Mouse (Mus musculus) myocyte (in vitro differentiated cells): ENCODE measurements around the gene Ripply1.

Experiments used
- MYOD1 ChIP-seq, 3 experiments: IDR thresholded peaks; one replicate each; pipeline ENCODE4 v1.6.1; 2011; ENCODE audit warnings: control low read depth in 2 of 3, low read depth in 2 of 3, mild to moderate bottlenecking in 2 of 3, moderate library complexity in 1 of 3; ENCODE audit not compliant: insufficient read length in 2 of 3, control insufficient read depth in 1 of 3
- POLR2A ChIP-seq: IDR thresholded peaks from one replicate; pipeline ENCODE4 v1.6.1; 2011; ENCODE audit warnings: low read depth, mild to moderate bottlenecking, control low read depth, moderate library complexity; ENCODE audit not compliant: insufficient read length
- POLR2AphosphoS2 ChIP-seq: IDR thresholded peaks from one replicate; pipeline ENCODE4 v1.6.1; 2011; ENCODE audit warnings: low read depth, control low read depth; ENCODE audit not compliant: insufficient read length
- TCF12 ChIP-seq: IDR thresholded peaks from one replicate; pipeline ENCODE4 v1.6.1; 2011; ENCODE audit warnings: mild to moderate bottlenecking, control low read depth; ENCODE audit not compliant: poor library complexity, insufficient read depth, severe bottlenecking
- USF1 ChIP-seq: IDR thresholded peaks from one replicate; pipeline ENCODE4 v1.6.1; 2011; ENCODE audit warnings: low read depth, mild to moderate bottlenecking, control low read depth, moderate library complexity

DNA sequence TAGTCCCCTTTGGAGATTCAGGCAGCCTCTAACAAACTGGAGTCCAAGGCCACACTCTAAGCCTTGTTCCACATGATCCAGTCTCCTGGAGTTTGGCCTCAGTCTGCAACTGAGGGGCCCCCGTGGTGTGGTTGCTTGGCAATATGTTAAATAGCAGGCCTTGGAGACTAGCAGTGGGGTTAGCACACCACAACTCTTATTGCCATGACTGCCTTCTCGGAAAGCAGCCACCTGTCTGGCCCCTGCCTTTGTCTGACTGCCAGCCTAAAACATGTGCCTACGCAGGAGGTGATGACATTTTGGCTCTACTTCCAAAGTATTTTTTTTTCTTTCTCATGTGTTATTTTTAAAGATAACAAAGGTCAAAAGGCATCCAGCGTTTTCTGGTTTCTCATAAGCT is 25.9 kb upstream of the Ripply1 start:
- TF ChIP-seq POLR2A (no peak), USF1 (no peak), MYOD1 (IDR thresholded peaks at IDR 0.05; ENCODE audit: control insufficient read depth in 1 of 3, insufficient read length in 2 of 3, low read depth in 2 of 3) (peak in 2 of 3 experiments; percentile 35 to 66), TCF12 (no peak), POLR2AphosphoS2 (no peak)
